Mouse (Mus musculus) cerebellum, postnatal 4 days (tissue): ENCODE measurements around the gene Tbck.

Experiments used
- DNase-seq, 2 experiments: peaks; one replicate each; pipeline ENCODE4 v3.0.0; 2022; ENCODE audit warnings: low spot score in 2 of 2, mixed read lengths in 1 of 2

Tbck gene

GRCm38 (mm10) chr3:132683447-132684230, at the start of gene Tbck:
TSS of gene Tbck (plus strand) at chr3:132684144.
- peak; percentile 78 to 90 for DNase-seq

GRCm38 (mm10) chr3:132637080-132637479, 46.9 kb upstream of the Tbck start:
- DNase-seq = no peak

GRCm38 (mm10) chr3:132644071-132644470, 39.9 kb upstream of the Tbck start:
- no peak for DNase-seq

- DNase-seq = no peak
Measured at GRCm38 (mm10) chr3:132646814-132647213, 37.1 kb upstream of the Tbck start.

GRCm38 (mm10) chr3:132649368-132649767, 34.6 kb upstream of the Tbck start:
- no peak for DNase-seq

GRCm38 (mm10) chr3:132650191-132650590, 33.8 kb upstream of the Tbck start:
- DNase-seq = no peak

- no peak for DNase-seq
Measured at GRCm38 (mm10) chr3:132651776-132652175, 32.2 kb upstream of the Tbck start.

GRCm38 (mm10) chr3:132653959-132654358, 30.0 kb upstream of the Tbck start:
- DNase-seq = no peak

GRCm38 (mm10) chr3:132655955-132656354, 28.0 kb upstream of the Tbck start:
- DNase-seq = no peak

GRCm38 (mm10) chr3:132677494-132677893, 6.5 kb upstream of the Tbck start:
- no peak for DNase-seq

- no peak for DNase-seq
Measured at GRCm38 (mm10) chr3:132684231-132684928, 436 bp downstream of the Tbck start, which contains the start of gene Aimp1. TSS of gene Aimp1 (minus strand) at chr3:132684370.

GRCm38 (mm10) chr3:132701368-132701767, 17.4 kb downstream of the Tbck start:
- DNase-seq = no peak

- no peak for DNase-seq
Measured at GRCm38 (mm10) chr3:132704216-132704615, 20.3 kb downstream of the Tbck start.

GRCm38 (mm10) chr3:132706977-132707376, 23.0 kb downstream of the Tbck start:
- no peak for DNase-seq

GRCm38 (mm10) chr3:132713913-132714312, 30.0 kb downstream of the Tbck start:
- DNase-seq = no peak

- no peak for DNase-seq
Measured at GRCm38 (mm10) chr3:132717316-132717715, 33.4 kb downstream of the Tbck start.

GRCm38 (mm10) chr3:132724326-132724725, 40.4 kb downstream of the Tbck start:
- no peak for DNase-seq

- no peak for DNase-seq
Measured at GRCm38 (mm10) chr3:132744287-132745146, 60.6 kb downstream of the Tbck start.

- DNase-seq = peak in 1 of 2 experiments; percentile 35
Measured at GRCm38 (mm10) chr3:132747036-132747435, 63.1 kb downstream of the Tbck start.

GRCm38 (mm10) chr3:132747766-132748165, 63.8 kb downstream of the Tbck start:
- DNase-seq = no peak

- no peak for DNase-seq
Measured at GRCm38 (mm10) chr3:132748750-132749149, 64.8 kb downstream of the Tbck start.

GRCm38 (mm10) chr3:132752772-132753171, 68.8 kb downstream of the Tbck start:
- no peak for DNase-seq
